Mouse (Mus musculus) hindbrain, embryonic 11.5 days (tissue): ENCODE measurements around the gene Gcm1. TPM values are rescaled to one million over a fixed set of nuclear protein-coding genes. Genes with fewer than 3 reads are reported as not detected.

Source experiments
- ATAC-seq: fragments of 200-750 bp; cut with Nextera tagmentation; 2 replicates; pipeline ENCODE4 v1.8.0; 2017; ENCODE audit warnings: mild to moderate bottlenecking, moderate TSS enrichment, moderate library complexity; ENCODE audit not compliant: low FRiP score
- DNase-seq: peaks from one replicate; pipeline ENCODE4 v3.0.0-alpha.2; 2015; ENCODE audit warnings: low spot score
- H3K27ac ChIP-seq: fragments of 300-500 bp; sonication (generic); 2 replicates; pipeline ENCODE4 v1.5.1; 2014; ENCODE audit warnings: mild to moderate bottlenecking, low read depth, low read length
- H3K27me3 ChIP-seq: fragments of 300-500 bp; sonication (generic); 2 replicates; pipeline ENCODE4 v1.6.1; 2014; ENCODE audit warnings: mild to moderate bottlenecking, low read length, moderate library complexity, mixed read lengths; ENCODE audit not compliant: control insufficient read depth, insufficient read depth
- H3K36me3 ChIP-seq: fragments of 300-500 bp; sonication (generic); 2 replicates; pipeline ENCODE4 v1.6.1; 2014; ENCODE audit warnings: mild to moderate bottlenecking, low read length, moderate library complexity, mixed read lengths; ENCODE audit not compliant: control insufficient read depth, insufficient read depth
- H3K4me1 ChIP-seq: fragments of 300-500 bp; sonication (generic); replicated peaks from 2 replicates; pipeline ENCODE4 v1.6.1; 2014; ENCODE audit warnings: low read length, mixed read lengths; ENCODE audit not compliant: control insufficient read depth, insufficient read depth
- H3K4me2 ChIP-seq: fragments of 300-500 bp; sonication (generic); replicated peaks from 2 replicates; pipeline ENCODE4 v1.6.1; 2014; ENCODE audit warnings: mild to moderate bottlenecking, low read depth, low read length
- H3K4me3 ChIP-seq: fragments of 300-500 bp; sonication (generic); 2 replicates; pipeline ENCODE4 v1.5.1; 2014; ENCODE audit warnings: low read depth, low read length
- H3K9ac ChIP-seq: fragments of 300-500 bp; sonication (generic); 2 replicates; pipeline ENCODE4 v1.6.1; 2014; ENCODE audit warnings: low read depth, low read length
- H3K9me3 ChIP-seq: fragments of 300-500 bp; sonication (generic); 2 replicates; pipeline ENCODE4 v1.6.1; 2016; ENCODE audit warnings: low read length; ENCODE audit not compliant: control insufficient read depth
- WGBS: fragments of 180-500 bp; shearing (Covaris S2); extraction: QIAGEN DNeasy Blood & Tissue Kit; methylation state at CpG from one replicate; pipeline ENCODE4 v1.1.7; 2014; 5-methylcytosine and 5-hydroxymethylcytosine counted together
- polyA plus RNA-seq: library from polyadenylated mRNA; unstranded; fragments of >200 nt; fragmentation: Nextera tagmentation; extraction: Ambion mirVana; gene quantifications from 2 replicates; pipeline ENCODE4 v1.2.1, GENCODE M21; 2014

Gcm1 gene
- polyA plus RNA-seq, 1 experiment from 2014 or later = not detected

- DNase-seq = peak; percentile 35
- H3K27ac ChIP-seq = no peak overlapping the region
- H3K27me3 ChIP-seq = no peaks in the 10 kb centered on the region
- no peaks in the 10 kb centered on the region for H3K9me3 ChIP-seq
- ATAC-seq = no peak
- H3K4me1 ChIP-seq = no peaks in the 10 kb centered on the region
- H3K36me3 ChIP-seq = no peaks in the 10 kb centered on the region
- no peak overlapping the region; the same call in 1 of the 2 replicates for H3K4me3 ChIP-seq
- H3K4me2 ChIP-seq = peak overlapping the region; percentile 80; the same call in 1 of the 2 replicates
- no peak overlapping the region for H3K9ac ChIP-seq
- whole genome bisulfite sequencing = 49% methylated on average over 5 of the region's 5 CpGs
These were observed 57.9 kb downstream of the Gcm1 start for GRCm38 (mm10) chr9:78109656-78110055.

GRCm38 (mm10) chr9:78111456-78111855 lies 59.7 kb downstream of the Gcm1 start:
- WGBS = 93% methylated on average over 2 of the region's 2 CpGs
- Histone ChIP-seq H3K27me3 (no peaks in the 10 kb centered on the region), H3K9me3 (no peaks in the 10 kb centered on the region), H3K27ac (no peak overlapping the region), H3K9ac (no peak overlapping the region), H3K4me3 (no peak overlapping the region), H3K4me2 (no peak overlapping the region), H3K36me3 (no peaks in the 10 kb centered on the region), H3K4me1 (no peaks in the 10 kb centered on the region)
- DNase-seq = no peak
- ATAC-seq = no peak

- Histone ChIP-seq H3K4me1 (no peaks in the 10 kb centered on the region), H3K4me3 (peak overlapping the region; percentile 84), H3K9ac (peak overlapping the region; percentile 98), H3K9me3 (no peaks in the 10 kb centered on the region), H3K27ac (peak overlapping the region; percentile 91), H3K36me3 (no peaks in the 10 kb centered on the region), H3K4me2 (peak overlapping the region; percentile 55), H3K27me3 (no peaks in the 10 kb centered on the region)
- 3% methylated on average over 38 of the region's 47 CpGs for WGBS
- DNase-seq (peak; percentile 93), ATAC-seq (peak; percentile 80)
These were observed 61.2 kb downstream of the Gcm1 start for GRCm38 (mm10) chr9:78112770-78113537.

GRCm38 (mm10) chr9:78113538-78113885 lies 61.8 kb downstream of the Gcm1 start:
- Histone ChIP-seq H3K9ac (peak overlapping the region; percentile 98), H3K9me3 (no peaks in the 10 kb centered on the region), H3K36me3 (no peaks in the 10 kb centered on the region), H3K4me1 (no peaks in the 10 kb centered on the region), H3K27ac (peak overlapping the region; percentile 91), H3K4me2 (peak overlapping the region; percentile 55), H3K4me3 (peak overlapping the region; percentile 84), H3K27me3 (no peaks in the 10 kb centered on the region)
- WGBS = 1% methylated on average over 14 of the region's 14 CpGs
- DNase-seq (no peak), ATAC-seq (peak; percentile 51)

Other genes with a start within 250 kb of the Gcm1 start
- 85.1 and 91.5 TPM in 2 replicates for gene Elovl5, start 134.6 kb upstream of the Gcm1 start, polyA plus RNA-seq
- 35.5 and 36.9 TPM in 2 replicates for gene Fbxo9, start 57.1 kb downstream of the Gcm1 start, polyA plus RNA-seq
- 36.4 and 39.3 TPM in 2 replicates for gene Ick, start 57.3 kb downstream of the Gcm1 start, polyA plus RNA-seq
- gene Gsta4, start 130.8 kb downstream of the Gcm1 start, polyA plus RNA-seq = 44.0 and 46.4 TPM in 2 replicates
- gene Gsta1, start 178.7 kb downstream of the Gcm1 start, polyA plus RNA-seq = not detected in 2 replicates
- not detected in 2 replicates for gene Gm3776, start 205.2 kb downstream of the Gcm1 start, polyA plus RNA-seq
- gene Gm10639, start 238.0 kb downstream of the Gcm1 start, polyA plus RNA-seq = not detected in 2 replicates